Mouse (Mus musculus): ENCODE measurements around the gene Nubp2.

GRCm38 (mm10) chr17:24885356-24886133 is 604 bp downstream of the Nubp2 start:
- no peak for TF ChIP-seq CTCF (IDR thresholded peaks at IDR 0.05; ENCODE audit: borderline replicate concordance, insufficient read depth, low read depth, low read length)
- TF ChIP-seq POLR2A (IDR thresholded peaks at IDR 0.05; ENCODE audit: borderline replicate concordance, insufficient read depth, low read length), result no peak

Data from cerebellum, adult 2 months (tissue).